Mouse (Mus musculus) limb, embryonic 15.5 days (tissue): Measurements from ENCODE around the gene Ephb2. TPM values are rescaled to one million over a fixed set of nuclear protein-coding genes. Genes with fewer than 3 reads are reported as not detected.
A peak's percentile ranks its signal among the peaks of the same experiment; 100 is the strongest.

ENCODE experiments used
- ATAC-seq: fragments of 200-750 bp; cut with Nextera tagmentation; 2 replicates; pipeline ENCODE4 v1.8.0; 2017; ENCODE audit warnings: low read depth, moderate TSS enrichment; ENCODE audit not compliant: insufficient number of reproducible peaks, low FRiP score, low TSS enrichment
- H3K27ac ChIP-seq: fragments of 300-500 bp; sonication (generic); 2 replicates; pipeline ENCODE4 v1.5.1; 2015; ENCODE audit warnings: moderate library complexity, mild to moderate bottlenecking, inconsistent platforms
- H3K27me3 ChIP-seq: fragments of 300-500 bp; sonication (generic); 2 replicates; pipeline ENCODE4 v1.6.1; 2015; ENCODE audit warnings: inconsistent platforms
- H3K36me3 ChIP-seq: fragments of 300-500 bp; sonication (generic); 2 replicates; pipeline ENCODE4 v1.6.1; 2015; ENCODE audit warnings: inconsistent platforms
- H3K4me1 ChIP-seq: fragments of 300-500 bp; sonication (generic); 2 replicates; pipeline ENCODE4 v1.6.1; 2015; ENCODE audit warnings: inconsistent platforms
- H3K4me2 ChIP-seq: fragments of 300-500 bp; sonication (generic); 2 replicates; pipeline ENCODE4 v1.6.1; 2015; ENCODE audit warnings: mild to moderate bottlenecking, inconsistent platforms
- H3K4me3 ChIP-seq: fragments of 300-500 bp; sonication (generic); 2 replicates; pipeline ENCODE4 v1.5.1; 2015; ENCODE audit warnings: mild to moderate bottlenecking, inconsistent platforms
- H3K9ac ChIP-seq: fragments of 300-500 bp; sonication (generic); 2 replicates; pipeline ENCODE4 v1.6.1; 2015; ENCODE audit warnings: inconsistent platforms
- H3K9me3 ChIP-seq: fragments of 300-500 bp; sonication (generic); 2 replicates; pipeline ENCODE4 v1.6.1; 2016; ENCODE audit warnings: inconsistent platforms
- WGBS: fragments of 180-500 bp; shearing (Covaris S2); methylation state at CpG from one replicate; pipeline ENCODE4 v1.1.7; 2015; 5-methylcytosine and 5-hydroxymethylcytosine counted together
- polyA plus RNA-seq: library from polyadenylated mRNA; unstranded; fragments of >200 nt; fragmentation: Nextera tagmentation; extraction: Ambion mirVana; gene quantifications from 2 replicates; pipeline ENCODE4 v1.2.1, GENCODE M21; 2015

Ephb2 gene
- polyA plus RNA-seq, 1 experiment from 2014 or later, result 11.3 TPM

GRCm38 (mm10) chr4:136636983-136637562 lies 198.7 kb downstream of the Ephb2 start:
- H3K27me3 ChIP-seq, result peaks cover 39% of the 10 kb centered on the region
- peaks cover 16% of the 10 kb centered on the region for H3K4me1 ChIP-seq
- H3K27ac ChIP-seq, result no peak overlapping the region
- H3K9ac ChIP-seq, result peak overlapping the region; percentile 50
- no peaks in the 10 kb centered on the region for H3K9me3 ChIP-seq
- ATAC-seq, result 0 out of 2 replicates have a peak, but pooled peaks have one; percentile 46
- peak overlapping the region; percentile 95 for H3K4me2 ChIP-seq
- WGBS, result 15% methylated on average over 37 of the region's 37 CpGs
- peak overlapping the region; percentile 56 for H3K4me3 ChIP-seq
- no peaks in the 10 kb centered on the region for H3K36me3 ChIP-seq

- Histone ChIP-seq H3K9me3 (no peaks in the 10 kb centered on the region), H3K27me3 (peaks cover 39% of the 10 kb centered on the region), H3K4me2 (no peak overlapping the region), H3K4me3 (no peak overlapping the region), H3K36me3 (no peaks in the 10 kb centered on the region), H3K4me1 (peaks cover 16% of the 10 kb centered on the region), H3K9ac (no peak overlapping the region), H3K27ac (no peak overlapping the region)
- 54% methylated on average over 5 of the region's 5 CpGs for WGBS
- no peak for ATAC-seq
Measured at GRCm38 (mm10) chr4:136636511-136636910, 199.3 kb downstream of the Ephb2 start.

GRCm38 (mm10) chr4:136635995-136636394 lies 199.8 kb downstream of the Ephb2 start:
- H3K9me3 ChIP-seq, result no peaks in the 10 kb centered on the region
- H3K36me3 ChIP-seq, result no peaks in the 10 kb centered on the region
- peaks cover 39% of the 10 kb centered on the region for H3K27me3 ChIP-seq
- ATAC-seq, result no peak
- H3K4me1 ChIP-seq, result peaks cover 16% of the 10 kb centered on the region
- H3K4me2 ChIP-seq, result no peak overlapping the region
- H3K9ac ChIP-seq, result no peak overlapping the region
- no peak overlapping the region for H3K4me3 ChIP-seq
- H3K27ac ChIP-seq, result no peak overlapping the region

GRCm38 (mm10) chr4:136631237-136631994 lies 204.4 kb downstream of the Ephb2 start:
- WGBS, result 76% methylated on average over 11 of the region's 11 CpGs
- no peaks in the 10 kb centered on the region for H3K9me3 ChIP-seq
- peaks cover 10% of the 10 kb centered on the region for H3K27me3 ChIP-seq
- no peaks in the 10 kb centered on the region for H3K4me1 ChIP-seq
- H3K9ac ChIP-seq, result no peak overlapping the region
- ATAC-seq, result no peak
- H3K36me3 ChIP-seq, result no peaks in the 10 kb centered on the region
- H3K4me2 ChIP-seq, result no peak overlapping the region
- H3K27ac ChIP-seq, result no peak overlapping the region
- H3K4me3 ChIP-seq, result no peak overlapping the region

GRCm38 (mm10) chr4:136626590-136626989 lies 209.2 kb downstream of the Ephb2 start:
- 60% methylated on average over 6 of the region's 6 CpGs for WGBS
- no peak for ATAC-seq
- Histone ChIP-seq H3K4me1 (no peaks in the 10 kb centered on the region), H3K9me3 (no peaks in the 10 kb centered on the region), H3K27me3 (no peaks in the 10 kb centered on the region), H3K36me3 (no peaks in the 10 kb centered on the region), H3K9ac (no peak overlapping the region), H3K27ac (no peak overlapping the region), H3K4me2 (no peak overlapping the region), H3K4me3 (no peak overlapping the region)

GRCm38 (mm10) chr4:136622388-136622787 lies 213.4 kb downstream of the Ephb2 start, which contains the start of gene Lactbl1:
Gene Lactbl1, plus strand, starts transcription at chr4:136622621.
- no peaks in the 10 kb centered on the region for H3K27me3 ChIP-seq
- 47% methylated on average over 6 of the region's 6 CpGs for WGBS
- no peak within 1 kb of the TSS for H3K4me2 ChIP-seq
- H3K36me3 ChIP-seq, result no peaks in the 10 kb centered on the region
- H3K4me1 ChIP-seq, result no peaks in the 10 kb centered on the region
- no peak within 1 kb of the TSS for H3K27ac ChIP-seq
- no peak for ATAC-seq
- no peak within 1 kb of the TSS for H3K4me3 ChIP-seq
- H3K9ac ChIP-seq, result no peak within 1 kb of the TSS
- H3K9me3 ChIP-seq, result no peaks in the 10 kb centered on the region

GRCm38 (mm10) chr4:136621956-136622355 lies 213.8 kb downstream of the Ephb2 start:
- Histone ChIP-seq H3K4me1 (no peaks in the 10 kb centered on the region), H3K27me3 (no peaks in the 10 kb centered on the region), H3K9me3 (no peaks in the 10 kb centered on the region), H3K4me3 (no peak overlapping the region), H3K9ac (no peak overlapping the region), H3K4me2 (no peak overlapping the region), H3K27ac (no peak overlapping the region), H3K36me3 (no peaks in the 10 kb centered on the region)
- ATAC-seq, result no peak
- 49% methylated on average over 5 of the region's 5 CpGs for WGBS

- no peak overlapping the region for H3K27ac ChIP-seq
- H3K9me3 ChIP-seq, result no peaks in the 10 kb centered on the region
- no peaks in the 10 kb centered on the region for H3K36me3 ChIP-seq
- no peak overlapping the region for H3K9ac ChIP-seq
- 3% methylated on average over 1 of the region's 1 CpGs for WGBS
- H3K4me3 ChIP-seq, result no peak overlapping the region
- no peak overlapping the region for H3K4me2 ChIP-seq
- no peaks in the 10 kb centered on the region for H3K4me1 ChIP-seq
- no peaks in the 10 kb centered on the region for H3K27me3 ChIP-seq
- ATAC-seq, result no peak
Measured at GRCm38 (mm10) chr4:136621336-136621735, 214.5 kb downstream of the Ephb2 start.

GRCm38 (mm10) chr4:136613657-136614056 lies 222.1 kb downstream of the Ephb2 start:
- Histone ChIP-seq H3K4me1 (no peaks in the 10 kb centered on the region), H3K27me3 (no peaks in the 10 kb centered on the region), H3K4me3 (no peak overlapping the region), H3K9ac (no peak overlapping the region), H3K9me3 (no peaks in the 10 kb centered on the region), H3K4me2 (no peak overlapping the region), H3K27ac (no peak overlapping the region), H3K36me3 (no peaks in the 10 kb centered on the region)
- 52% methylated on average over 7 of the region's 7 CpGs for WGBS
- no peak for ATAC-seq

GRCm38 (mm10) chr4:136610387-136610856 lies 225.4 kb downstream of the Ephb2 start, which contains the start of gene Tex46:
Gene Tex46, plus strand, starts transcription at chr4:136610437.
- no peak within 1 kb of the TSS for H3K4me3 ChIP-seq
- H3K4me2 ChIP-seq, result no peak within 1 kb of the TSS
- no peak within 1 kb of the TSS for H3K27ac ChIP-seq
- H3K27me3 ChIP-seq, result no peaks in the 10 kb centered on the region
- H3K9me3 ChIP-seq, result no peaks in the 10 kb centered on the region
- 60% methylated on average over 4 of the region's 4 CpGs for WGBS
- H3K36me3 ChIP-seq, result no peaks in the 10 kb centered on the region
- ATAC-seq, result no peak
- H3K9ac ChIP-seq, result no peak within 1 kb of the TSS
- no peaks in the 10 kb centered on the region for H3K4me1 ChIP-seq

- Histone ChIP-seq H3K9ac (no peak overlapping the region), H3K27me3 (no peaks in the 10 kb centered on the region), H3K9me3 (no peaks in the 10 kb centered on the region), H3K4me1 (peaks cover 4% of the 10 kb centered on the region; the same call in 1 of the 2 replicates), H3K4me2 (no peak overlapping the region), H3K4me3 (no peak overlapping the region), H3K36me3 (no peaks in the 10 kb centered on the region), H3K27ac (no peak overlapping the region)
- no peak for ATAC-seq
- 88% methylated on average over 19 of the region's 19 CpGs for WGBS
Measured at GRCm38 (mm10) chr4:136605756-136606485, 229.9 kb downstream of the Ephb2 start.

GRCm38 (mm10) chr4:136602568-136602967 lies 233.2 kb downstream of the Ephb2 start, which contains the start of gene Kdm1a:
Gene Kdm1a, minus strand, starts transcription at chr4:136602723.
- ATAC-seq, result peak; percentile 83
- WGBS, result under 1% methylated on average over 43 of the region's 45 CpGs

More at GRCm38 (mm10) chr4:136602568-136602967, 233.2 kb downstream of the Ephb2 start, which contains the start of gene Kdm1a:
- Histone ChIP-seq H3K4me2 (peak within 1 kb of the TSS; percentile 59), H3K27me3 (no peaks in the 10 kb centered on the region), H3K27ac (peak within 1 kb of the TSS; percentile 94), H3K9ac (peak within 1 kb of the TSS; percentile 98), H3K9me3 (no peaks in the 10 kb centered on the region), H3K36me3 (0 out of 2 replicates have a peak, but pooled peaks cover 2% of the 10 kb centered on the region), H3K4me1 (peaks cover 10% of the 10 kb centered on the region), H3K4me3 (peak within 1 kb of the TSS; percentile 99)
